Mouse (Mus musculus) stomach, embryonic 14.5 days (tissue): Measurements from ENCODE around the gene Maml2. TPM values are rescaled to one million over a fixed set of nuclear protein-coding genes. Genes with fewer than 3 reads are reported as not detected.

Experiments
- ATAC-seq: fragments of 200-750 bp; cut with Nextera tagmentation; 2 replicates; pipeline ENCODE4 v1.8.0; 2017; ENCODE audit warnings: low read depth, moderate TSS enrichment; ENCODE audit not compliant: insufficient number of reproducible peaks, insufficient read depth, low FRiP score
- H3K27ac ChIP-seq: fragments of 300-500 bp; sonication (generic); 2 replicates; pipeline ENCODE4 v1.5.1; 2014; ENCODE audit warnings: mild to moderate bottlenecking, low read length, moderate library complexity, mixed read lengths
- H3K27me3 ChIP-seq: fragments of 300-500 bp; sonication (generic); 2 replicates; pipeline ENCODE4 v1.6.1; 2014; ENCODE audit warnings: low read length, control low read depth, mixed read lengths; ENCODE audit not compliant: control insufficient read depth, insufficient read depth
- H3K36me3 ChIP-seq: fragments of 300-500 bp; sonication (generic); 2 replicates; pipeline ENCODE4 v1.6.1; 2014; ENCODE audit warnings: mild to moderate bottlenecking, control low read depth, low read length, moderate library complexity, mixed read lengths; ENCODE audit not compliant: control insufficient read depth, insufficient read depth
- H3K4me1 ChIP-seq: fragments of 300-500 bp; sonication (generic); 2 replicates; pipeline ENCODE4 v1.6.1; 2014; ENCODE audit warnings: low read length, control low read depth, mixed read lengths; ENCODE audit not compliant: control insufficient read depth, insufficient read depth
- H3K4me2 ChIP-seq: fragments of 300-500 bp; sonication (generic); replicated peaks from 2 replicates; pipeline ENCODE4 v1.6.1; 2014; ENCODE audit warnings: low read depth, low read length, control low read depth
- H3K4me3 ChIP-seq: fragments of 300-500 bp; sonication (generic); 2 replicates; pipeline ENCODE4 v1.5.1; 2014; ENCODE audit warnings: low read depth, low read length, control low read depth
- H3K9ac ChIP-seq: fragments of 300-500 bp; sonication (generic); replicated peaks from 2 replicates; pipeline ENCODE4 v1.6.1; 2014; ENCODE audit warnings: low read depth, mild to moderate bottlenecking, control low read depth, low read length, moderate library complexity, mixed read lengths
- H3K9me3 ChIP-seq: fragments of 300-500 bp; sonication (generic); 2 replicates; pipeline ENCODE4 v1.6.1; 2016; ENCODE audit warnings: low read depth, low read length, control low read depth; ENCODE audit not compliant: control insufficient read depth
- WGBS: fragments of 180-500 bp; shearing (Covaris S2); extraction: QIAGEN DNeasy Blood & Tissue Kit; methylation state at CpG from one replicate; pipeline ENCODE4 v1.1.7; 2014; 5-methylcytosine and 5-hydroxymethylcytosine counted together
- polyA plus RNA-seq: library from polyadenylated mRNA; unstranded; fragments of >200 nt; fragmentation: Nextera tagmentation; extraction: Ambion mirVana; gene quantifications from 2 replicates; pipeline ENCODE4 v1.2.1, GENCODE M21; 2014

Maml2 gene
- polyA plus RNA-seq, 1 experiment from 2014 or later: 12.7 TPM

DNA sequence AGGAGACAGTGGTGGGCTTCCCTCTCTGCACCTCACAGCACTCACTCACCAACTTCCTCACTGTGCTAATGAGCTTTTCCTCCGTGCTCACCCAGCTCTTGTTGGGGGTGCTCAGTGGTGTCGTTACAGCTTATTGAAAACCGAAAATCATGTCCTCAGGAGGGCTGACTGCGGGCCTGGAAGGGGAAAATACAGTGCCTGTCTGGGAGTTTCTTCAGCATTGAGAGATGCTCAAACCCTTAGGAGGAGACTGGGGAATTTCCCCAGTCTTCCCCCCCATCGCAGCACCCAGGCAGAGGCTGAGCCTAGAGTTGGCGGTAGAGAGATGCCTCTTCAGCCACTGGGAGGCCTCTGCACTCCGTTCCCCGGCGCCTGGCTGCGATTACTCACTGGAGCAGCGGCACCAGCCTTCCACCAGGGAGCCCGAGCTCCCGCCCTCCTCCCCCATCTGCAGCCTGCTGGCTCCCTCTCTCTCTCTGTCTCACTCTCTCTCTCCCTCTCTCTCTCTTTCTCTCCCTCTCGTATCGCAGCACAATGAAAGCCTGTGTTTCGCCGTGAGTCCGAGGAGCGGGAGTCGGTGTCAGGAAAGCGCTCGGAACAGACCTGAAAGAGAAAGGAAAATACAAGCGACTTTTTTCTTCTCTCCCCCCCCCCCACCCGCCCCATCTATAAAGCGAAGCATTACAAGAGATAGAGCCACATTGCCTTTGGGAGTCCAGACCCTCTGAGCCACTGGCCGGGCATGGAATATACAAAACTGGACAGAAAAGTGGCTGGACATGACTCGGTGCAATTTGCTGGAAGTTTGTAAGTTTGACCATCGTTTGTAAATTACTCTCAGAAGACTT, 1.3 kb upstream of the Maml2 start:
- H3K9me3 ChIP-seq: no peaks in the 10 kb centered on the region
- peak; percentile 92 for ATAC-seq
- no peaks in the 10 kb centered on the region for H3K36me3 ChIP-seq
- H3K27ac ChIP-seq: peak overlapping the region; percentile 75
- peak overlapping the region; percentile 96 for H3K4me2 ChIP-seq
- peak overlapping the region; percentile 56 for H3K4me3 ChIP-seq
- H3K27me3 ChIP-seq: no peaks in the 10 kb centered on the region
- H3K9ac ChIP-seq: peak overlapping the region; percentile 51
- H3K4me1 ChIP-seq: peaks cover 15% of the 10 kb centered on the region
- under 1% methylated on average over 28 of the region's 28 CpGs for WGBS

DNA sequence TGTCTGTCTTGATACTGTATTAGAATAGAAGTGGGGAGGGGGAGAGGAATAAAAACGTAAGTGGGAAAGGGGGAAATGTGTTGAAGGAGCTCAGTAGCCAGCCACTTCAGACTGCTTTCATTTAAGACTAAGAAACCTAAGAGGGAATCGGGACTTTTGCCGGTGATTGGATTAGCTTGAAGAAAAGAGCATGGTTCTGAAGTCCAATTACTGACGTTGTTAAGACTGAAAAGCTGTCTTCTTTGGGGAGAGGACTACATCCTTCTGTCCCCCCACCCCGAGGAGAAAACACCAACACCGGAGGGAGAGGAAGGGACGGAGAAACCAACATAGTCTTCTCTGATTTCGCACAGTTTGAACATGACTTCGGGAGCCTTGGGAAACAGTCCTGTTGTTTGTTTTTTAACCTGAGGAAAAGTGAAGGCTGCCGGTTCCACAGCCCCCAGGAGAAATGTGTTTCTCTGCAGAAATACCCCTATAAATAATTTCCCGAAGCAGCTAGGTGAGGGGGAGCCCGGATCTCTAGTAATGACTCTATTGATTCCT, 562 bp upstream of the Maml2 start:
- H3K4me1 ChIP-seq: peaks cover 19% of the 10 kb centered on the region
- no peaks in the 10 kb centered on the region for H3K9me3 ChIP-seq
- no peak for ATAC-seq
- H3K9ac ChIP-seq: peak overlapping the region; percentile 51
- H3K4me3 ChIP-seq: peak overlapping the region; percentile 56
- H3K27me3 ChIP-seq: no peaks in the 10 kb centered on the region
- under 1% methylated on average over 12 of the region's 12 CpGs for WGBS
- no peaks in the 10 kb centered on the region for H3K36me3 ChIP-seq
- peak overlapping the region; percentile 96 for H3K4me2 ChIP-seq
- peak overlapping the region; percentile 75 for H3K27ac ChIP-seq

DNA sequence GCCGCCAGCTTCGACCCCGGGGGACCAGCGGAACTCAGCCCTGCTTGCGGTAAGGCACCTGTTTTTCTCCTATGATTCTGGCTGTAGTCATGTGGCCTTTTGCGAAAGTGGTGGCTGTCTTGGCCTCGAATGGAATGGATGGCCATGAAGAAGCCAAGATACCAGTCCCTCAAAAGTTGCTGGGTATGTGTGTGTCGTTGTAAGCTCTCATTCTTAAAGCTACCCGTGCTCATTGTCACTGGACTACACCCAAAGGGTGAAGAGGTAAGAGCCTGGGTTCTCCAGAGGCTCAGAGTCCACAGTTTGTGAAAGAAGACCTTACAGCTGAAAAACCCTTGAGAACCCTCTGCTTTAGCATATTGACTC, 739 bp downstream of the Maml2 start:
- peaks cover 21% of the 10 kb centered on the region for H3K4me1 ChIP-seq
- peak overlapping the region; percentile 51; the same call in 1 of the 2 replicates for H3K9ac ChIP-seq
- 23% methylated on average over 9 of the region's 9 CpGs for WGBS
- peak overlapping the region; percentile 96 for H3K4me2 ChIP-seq
- no peaks in the 10 kb centered on the region for H3K9me3 ChIP-seq
- no peak for ATAC-seq
- peak overlapping the region; percentile 56 for H3K4me3 ChIP-seq
- H3K36me3 ChIP-seq: no peaks in the 10 kb centered on the region
- no peaks in the 10 kb centered on the region for H3K27me3 ChIP-seq
- H3K27ac ChIP-seq: no peak overlapping the region

DNA sequence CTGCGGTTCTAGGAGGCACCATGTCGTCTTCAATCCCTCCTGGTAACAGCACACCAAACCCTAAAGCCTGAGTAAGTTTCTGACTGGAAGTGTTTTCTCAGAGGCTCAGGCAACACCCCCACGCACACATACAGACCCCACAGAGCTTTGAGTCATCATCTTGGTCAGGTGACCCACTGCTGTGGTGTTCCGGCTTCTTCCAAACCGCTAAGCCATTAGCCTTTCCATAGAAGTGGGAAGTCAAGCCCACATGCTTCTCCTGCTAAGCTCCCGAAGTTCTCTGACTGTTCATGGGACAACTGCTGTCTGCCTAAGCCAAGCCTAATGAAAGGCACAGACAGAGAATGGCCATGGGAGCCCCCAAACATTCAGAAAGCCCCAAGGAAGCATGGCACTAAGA, 1.4 kb downstream of the Maml2 start:
- no peaks in the 10 kb centered on the region for H3K36me3 ChIP-seq
- H3K9ac ChIP-seq: no peak overlapping the region
- no peak for ATAC-seq
- 82% methylated on average over 6 of the region's 6 CpGs for WGBS
- H3K27me3 ChIP-seq: no peaks in the 10 kb centered on the region
- peak overlapping the region; percentile 96 for H3K4me2 ChIP-seq
- no peaks in the 10 kb centered on the region for H3K9me3 ChIP-seq
- H3K27ac ChIP-seq: no peak overlapping the region
- H3K4me1 ChIP-seq: peaks cover 26% of the 10 kb centered on the region
- H3K4me3 ChIP-seq: peak overlapping the region; percentile 56; the same call in 1 of the 2 replicates

DNA sequence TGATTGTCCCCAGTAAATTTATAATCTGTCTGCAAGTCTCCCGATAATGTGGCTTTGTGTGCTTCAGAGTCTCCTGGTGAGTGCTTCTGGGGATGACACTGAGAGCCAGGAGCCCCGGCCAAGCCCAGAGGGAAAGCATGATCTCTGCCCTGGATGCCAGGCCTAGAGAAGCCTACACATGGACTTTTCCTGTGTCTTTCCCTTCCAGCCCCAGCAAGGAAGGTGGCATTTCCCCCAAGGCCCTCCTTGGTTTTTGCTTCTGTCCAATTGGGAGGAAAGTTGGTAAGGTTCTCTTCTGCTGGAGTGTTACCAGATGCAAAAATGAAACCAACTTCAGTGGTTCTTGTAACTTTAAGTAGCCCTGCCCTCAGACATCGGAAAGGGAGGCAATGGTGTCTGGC, 2.3 kb downstream of the Maml2 start:
- H3K4me3 ChIP-seq: no peak overlapping the region
- no peak overlapping the region for H3K9ac ChIP-seq
- H3K27ac ChIP-seq: no peak overlapping the region
- H3K9me3 ChIP-seq: no peaks in the 10 kb centered on the region
- peak overlapping the region; percentile 96 for H3K4me2 ChIP-seq
- no peak for ATAC-seq
- no peaks in the 10 kb centered on the region for H3K27me3 ChIP-seq
- WGBS: 56% methylated on average over 3 of the region's 3 CpGs
- no peaks in the 10 kb centered on the region for H3K36me3 ChIP-seq
- H3K4me1 ChIP-seq: peaks cover 30% of the 10 kb centered on the region

DNA sequence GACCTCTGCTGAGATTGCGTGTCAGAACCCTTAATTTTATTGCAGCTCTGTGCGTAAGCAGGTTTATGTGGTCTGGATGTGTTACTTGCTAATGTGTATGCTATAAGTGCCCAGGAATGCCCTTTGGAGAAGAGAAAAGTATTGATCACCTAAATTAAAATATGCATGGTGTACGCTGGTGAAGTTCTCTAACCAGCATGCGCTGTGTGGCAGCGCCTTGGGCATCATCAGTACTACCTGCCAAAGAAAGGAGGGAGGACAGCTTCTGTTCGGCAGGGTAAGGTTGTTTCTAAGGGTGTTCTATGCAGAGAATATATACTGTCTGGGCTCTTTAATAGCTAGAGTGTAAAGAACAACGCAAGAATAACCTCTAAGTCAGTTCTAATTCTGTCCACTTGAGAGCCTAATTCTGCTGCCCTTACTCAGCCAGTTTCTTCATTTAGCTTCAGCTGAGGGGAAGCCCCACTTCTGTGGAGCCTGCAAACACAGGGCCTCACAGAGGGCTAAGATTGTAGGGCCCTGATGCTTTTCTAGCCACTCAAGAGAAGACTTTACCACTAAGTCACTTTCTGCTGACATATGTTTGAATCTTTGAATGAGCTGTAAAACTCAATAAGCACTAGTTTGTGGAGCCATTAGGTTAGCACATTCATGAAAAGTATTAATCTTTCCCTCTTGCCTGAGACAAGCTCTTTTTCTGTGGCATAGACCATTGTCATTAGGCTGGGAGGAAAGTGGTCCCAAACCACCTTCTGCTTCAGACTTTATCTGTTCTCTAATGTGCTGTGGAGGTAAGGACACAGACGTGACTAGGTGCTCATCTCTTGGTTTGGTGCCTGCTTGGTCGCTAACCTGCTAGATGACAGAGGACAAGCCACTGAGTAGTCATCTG, 3.4 kb downstream of the Maml2 start:
- no peak overlapping the region for H3K27ac ChIP-seq
- no peaks in the 10 kb centered on the region for H3K36me3 ChIP-seq
- 73% methylated on average over 9 of the region's 9 CpGs for WGBS
- no peak overlapping the region for H3K9ac ChIP-seq
- H3K4me1 ChIP-seq: peaks cover 29% of the 10 kb centered on the region
- peak overlapping the region; percentile 96; the same call in 1 of the 2 replicates for H3K4me2 ChIP-seq
- no peak for ATAC-seq
- no peak overlapping the region for H3K4me3 ChIP-seq
- H3K27me3 ChIP-seq: no peaks in the 10 kb centered on the region
- no peaks in the 10 kb centered on the region for H3K9me3 ChIP-seq

DNA sequence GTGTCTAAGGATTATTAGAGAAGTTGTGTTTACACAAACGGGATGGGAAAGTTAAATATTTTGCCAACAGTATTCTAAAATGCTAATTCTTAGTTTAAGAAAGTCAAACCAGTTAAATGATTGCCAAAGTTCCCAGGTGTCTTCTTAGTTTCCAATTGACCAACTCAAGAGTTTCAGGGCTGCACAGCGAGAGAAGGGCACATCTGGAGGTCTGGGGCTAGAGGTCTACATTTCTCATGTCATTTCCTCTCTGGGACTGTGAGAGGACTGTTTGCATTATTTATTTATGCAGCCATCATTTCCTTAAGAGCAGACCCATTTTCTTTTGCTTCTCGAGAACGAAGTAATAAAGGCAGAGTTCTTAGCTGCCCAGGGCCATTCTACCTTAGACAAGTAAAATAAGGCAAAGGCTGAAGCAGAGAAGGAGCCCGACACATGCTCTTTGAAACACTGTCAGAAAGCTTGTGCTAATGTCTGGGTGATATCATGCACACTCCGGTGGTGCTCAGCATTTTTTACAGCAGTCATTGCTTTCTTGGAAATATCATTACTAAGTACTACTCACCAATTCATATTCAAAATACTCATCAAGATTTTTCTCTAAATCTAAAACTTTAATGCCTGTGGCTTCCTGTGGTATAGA, 4.5 kb downstream of the Maml2 start:
- peaks cover 27% of the 10 kb centered on the region for H3K4me1 ChIP-seq
- no peaks in the 10 kb centered on the region for H3K36me3 ChIP-seq
- no peak overlapping the region for H3K9ac ChIP-seq
- 22% methylated on average over 6 of the region's 6 CpGs for WGBS
- no peak for ATAC-seq
- H3K27ac ChIP-seq: no peak overlapping the region
- no peaks in the 10 kb centered on the region for H3K9me3 ChIP-seq
- peak overlapping the region; percentile 22; the same call in 1 of the 2 replicates for H3K4me2 ChIP-seq
- H3K4me3 ChIP-seq: no peak overlapping the region
- no peaks in the 10 kb centered on the region for H3K27me3 ChIP-seq
